Mouse (Mus musculus) neural tube, embryonic 13.5 days (tissue): ENCODE measurements around the gene Gm5426. TPM values are rescaled to one million over a fixed set of nuclear protein-coding genes. Genes with fewer than 3 reads are reported as not detected.
"Not testable (repeated sequence)": the region's sequence is repeated elsewhere in the genome, so short reads cannot be mapped to it uniquely, and the experiment has no call there.

ENCODE experiments used
- ATAC-seq: fragments of 200-750 bp; cut with Nextera tagmentation; 2 replicates; pipeline ENCODE4 v1.8.0; 2017; ENCODE audit warnings: low read depth, mild to moderate bottlenecking, moderate TSS enrichment, moderate library complexity
- H3K27ac ChIP-seq: fragments of 300-500 bp; sonication (generic); replicated peaks from 2 replicates; pipeline ENCODE4 v1.5.1; 2015; ENCODE audit warnings: moderate library complexity, mild to moderate bottlenecking, inconsistent platforms
- H3K27me3 ChIP-seq: fragments of 300-500 bp; sonication (generic); 2 replicates; pipeline ENCODE4 v1.6.1; 2015; ENCODE audit warnings: mild to moderate bottlenecking, inconsistent platforms
- H3K36me3 ChIP-seq: fragments of 300-500 bp; sonication (generic); 2 replicates; pipeline ENCODE4 v1.6.1; 2015; ENCODE audit warnings: mild to moderate bottlenecking, inconsistent platforms
- H3K4me1 ChIP-seq: fragments of 300-500 bp; sonication (generic); replicated peaks from 2 replicates; pipeline ENCODE4 v1.6.1; 2015; ENCODE audit warnings: inconsistent platforms
- H3K4me2 ChIP-seq: fragments of 300-500 bp; sonication (generic); 2 replicates; pipeline ENCODE4 v1.6.1; 2015; ENCODE audit warnings: inconsistent platforms, mild to moderate bottlenecking, moderate library complexity
- H3K4me3 ChIP-seq: fragments of 300-500 bp; sonication (generic); 2 replicates; pipeline ENCODE4 v1.5.1; 2015; ENCODE audit warnings: mild to moderate bottlenecking, inconsistent platforms
- H3K9ac ChIP-seq: fragments of 300-500 bp; sonication (generic); 2 replicates; pipeline ENCODE4 v1.6.1; 2015; ENCODE audit warnings: moderate library complexity, mild to moderate bottlenecking, inconsistent platforms
- H3K9me3 ChIP-seq: fragments of 300-500 bp; sonication (generic); 2 replicates; pipeline ENCODE4 v1.6.1; 2016; ENCODE audit warnings: inconsistent platforms
- WGBS: fragments of 180-500 bp; shearing (Covaris S2); methylation state at CpG from one replicate; pipeline ENCODE4 v1.1.7; 2015; 5-methylcytosine and 5-hydroxymethylcytosine counted together
- polyA plus RNA-seq: library from polyadenylated mRNA; unstranded; fragments of >200 nt; fragmentation: Nextera tagmentation; extraction: Ambion mirVana; gene quantifications from 2 replicates; pipeline ENCODE4 v1.2.1, GENCODE M21; 2015

Gm5426 gene
- polyA plus RNA-seq, 1 experiment from 2014 or later = not detected

DNA sequence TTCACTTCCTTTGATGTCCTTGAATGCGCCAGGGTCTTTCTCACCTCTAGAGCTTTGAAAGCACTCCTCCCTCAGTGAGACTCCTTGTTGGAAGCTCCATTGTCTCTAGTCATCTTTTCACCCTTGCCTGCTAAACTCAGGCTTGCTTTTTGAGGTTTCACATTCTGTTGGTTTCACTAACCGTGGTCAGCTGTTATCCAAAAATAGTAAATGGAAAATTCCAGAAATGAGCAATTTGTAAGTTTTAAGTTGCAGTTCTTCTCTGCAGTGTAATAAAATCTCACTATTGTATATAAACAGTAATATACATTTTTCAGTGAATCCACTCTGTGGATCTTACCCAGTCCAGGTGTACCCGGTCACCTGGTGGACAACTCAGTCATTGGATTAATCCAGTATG is 21.1 kb upstream of the Gm5426 start:
- no peak overlapping the region for H3K27ac ChIP-seq

DNA sequence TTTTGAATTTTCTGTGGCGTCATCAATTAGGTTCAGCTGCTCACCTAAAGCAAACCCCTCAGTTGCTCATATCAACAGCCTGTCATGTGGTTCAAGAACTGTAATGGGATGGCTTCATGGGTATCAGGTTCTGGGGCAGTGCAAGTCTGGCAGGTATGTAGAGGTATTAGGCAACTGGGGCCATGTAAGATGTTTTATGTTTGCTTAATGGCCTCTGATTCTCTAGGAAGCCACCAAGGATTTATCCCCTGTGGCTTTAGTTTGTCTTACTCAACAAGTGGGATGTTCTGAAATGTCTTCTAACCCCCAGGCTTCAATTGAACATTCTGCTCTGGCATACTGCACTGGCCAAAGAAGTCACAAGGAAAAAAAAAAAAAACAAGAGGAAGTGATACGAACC is 15.6 kb upstream of the Gm5426 start:
- WGBS = 90% methylated on average over 2 of the region's 2 CpGs
- H3K9ac ChIP-seq = no peak overlapping the region
- no peak overlapping the region for H3K4me3 ChIP-seq
- H3K4me1 ChIP-seq = no peaks in the 10 kb centered on the region
- no peak for ATAC-seq
- H3K9me3 ChIP-seq = no peaks in the 10 kb centered on the region
- H3K27ac ChIP-seq = no peak overlapping the region
- H3K36me3 ChIP-seq = no peaks in the 10 kb centered on the region
- H3K4me2 ChIP-seq = no peak overlapping the region
- H3K27me3 ChIP-seq = no peaks in the 10 kb centered on the region

More for the DNA sequence above, 21.1 kb upstream of the Gm5426 start:
- no peak overlapping the region for H3K4me3 ChIP-seq
- H3K36me3 ChIP-seq = no peaks in the 10 kb centered on the region
- no peaks in the 10 kb centered on the region for H3K4me1 ChIP-seq
- H3K9me3 ChIP-seq = no peaks in the 10 kb centered on the region
- H3K9ac ChIP-seq = no peak overlapping the region
- H3K4me2 ChIP-seq = no peak overlapping the region
- ATAC-seq = no peak
- H3K27me3 ChIP-seq = no peaks in the 10 kb centered on the region
- WGBS = 88% methylated on average over 3 of the region's 3 CpGs

DNA sequence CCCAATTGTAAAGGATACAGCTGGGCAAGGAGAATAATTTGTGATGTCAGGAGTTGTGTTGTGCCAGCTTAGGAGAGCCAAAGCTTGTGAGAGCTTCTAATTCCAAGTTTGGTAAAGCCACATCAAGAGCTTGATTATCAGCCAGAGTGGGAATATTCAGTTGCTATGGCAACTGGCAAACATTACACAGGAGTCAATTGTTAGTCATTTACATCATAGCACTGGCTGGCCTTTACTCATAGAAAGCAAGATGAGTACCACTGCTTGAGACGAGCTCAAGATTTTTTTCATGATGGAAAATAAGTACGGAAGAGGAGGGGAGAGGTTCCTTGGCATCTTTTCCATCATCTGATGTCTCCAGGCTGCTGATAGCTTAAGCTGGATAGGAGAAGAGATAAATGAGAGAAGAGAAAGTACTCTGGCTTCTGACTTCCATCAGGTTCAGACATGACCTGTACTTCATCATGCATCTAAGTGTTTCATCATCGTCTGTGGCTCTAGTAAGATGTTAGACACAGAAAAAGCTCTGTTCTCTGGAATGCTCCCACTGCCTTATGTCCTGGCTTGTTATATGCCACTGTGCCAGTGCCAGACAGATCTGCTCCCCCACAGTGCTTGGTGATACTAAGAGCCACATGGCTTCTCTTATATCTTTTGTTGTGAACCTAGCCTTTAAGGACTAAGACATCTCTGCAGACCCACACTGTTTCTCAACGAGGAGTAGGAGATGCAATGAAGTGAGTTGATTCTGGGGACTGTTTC is 15.0 kb upstream of the Gm5426 start:
- no peaks in the 10 kb centered on the region for H3K27me3 ChIP-seq
- no peak overlapping the region for H3K9ac ChIP-seq
- no peaks in the 10 kb centered on the region for H3K36me3 ChIP-seq
- no peak overlapping the region for H3K4me3 ChIP-seq
- no peaks in the 10 kb centered on the region for H3K9me3 ChIP-seq
- no peak overlapping the region for H3K27ac ChIP-seq
- 75% methylated on average over 4 of the region's 4 CpGs for WGBS
- H3K4me2 ChIP-seq = no peak overlapping the region
- no peak for ATAC-seq
- H3K4me1 ChIP-seq = no peaks in the 10 kb centered on the region

DNA sequence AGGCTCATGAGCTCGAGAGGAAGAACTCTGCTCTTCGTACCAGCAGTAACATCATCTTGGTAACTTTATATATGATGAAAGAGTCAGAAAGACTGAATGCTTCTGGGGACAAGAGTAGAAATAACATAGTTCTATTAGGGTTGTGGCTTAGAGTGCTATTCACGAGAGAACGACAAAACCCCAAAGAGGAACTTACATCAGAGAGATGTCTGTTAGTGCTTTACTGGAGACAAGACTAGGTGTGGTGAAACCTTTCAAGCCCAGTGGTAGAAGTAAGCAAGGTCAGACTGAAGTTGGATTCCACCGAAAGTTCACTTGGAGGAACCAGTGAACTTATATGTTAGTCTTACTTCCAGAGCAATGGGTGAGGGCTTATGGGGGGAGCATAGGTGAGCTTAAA is 12.5 kb upstream of the Gm5426 start:
- Histone ChIP-seq H3K9me3 (no peaks in the 10 kb centered on the region), H3K4me3 (no peak overlapping the region), H3K27me3 (no peaks in the 10 kb centered on the region), H3K9ac (no peak overlapping the region), H3K4me2 (no peak overlapping the region), H3K4me1 (no peaks in the 10 kb centered on the region), H3K27ac (no peak overlapping the region), H3K36me3 (no peaks in the 10 kb centered on the region)
- no peak for ATAC-seq
- 87% methylated on average over 5 of the region's 5 CpGs for WGBS

DNA sequence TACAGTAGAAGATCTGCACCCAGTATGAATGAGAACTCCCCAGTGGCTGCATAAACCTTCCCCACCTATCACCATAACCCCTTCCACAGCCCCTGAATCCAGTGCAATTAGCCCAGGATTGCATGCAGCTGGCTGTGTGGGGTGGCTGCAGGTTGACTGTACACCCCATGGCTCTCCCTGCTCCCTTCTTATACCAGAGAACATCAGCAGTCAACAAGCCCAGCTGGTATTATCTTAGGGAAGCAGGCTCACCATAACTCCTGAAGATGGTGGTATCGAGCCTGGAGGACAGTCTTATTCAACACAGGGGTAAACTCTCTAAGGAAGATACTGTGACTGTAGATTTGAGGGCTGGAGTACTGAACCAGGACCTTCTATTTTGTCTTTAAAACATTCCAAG is 12.1 kb upstream of the Gm5426 start:
- no peaks in the 10 kb centered on the region for H3K27me3 ChIP-seq
- no peak overlapping the region for H3K4me2 ChIP-seq
- H3K9me3 ChIP-seq = no peaks in the 10 kb centered on the region
- no peak overlapping the region for H3K4me3 ChIP-seq
- H3K36me3 ChIP-seq = no peaks in the 10 kb centered on the region
- H3K4me1 ChIP-seq = no peaks in the 10 kb centered on the region
- no peak overlapping the region for H3K27ac ChIP-seq
- no peak for ATAC-seq
- no peak overlapping the region for H3K9ac ChIP-seq
- 95% methylated on average over 1 of the region's 1 CpGs for WGBS

DNA sequence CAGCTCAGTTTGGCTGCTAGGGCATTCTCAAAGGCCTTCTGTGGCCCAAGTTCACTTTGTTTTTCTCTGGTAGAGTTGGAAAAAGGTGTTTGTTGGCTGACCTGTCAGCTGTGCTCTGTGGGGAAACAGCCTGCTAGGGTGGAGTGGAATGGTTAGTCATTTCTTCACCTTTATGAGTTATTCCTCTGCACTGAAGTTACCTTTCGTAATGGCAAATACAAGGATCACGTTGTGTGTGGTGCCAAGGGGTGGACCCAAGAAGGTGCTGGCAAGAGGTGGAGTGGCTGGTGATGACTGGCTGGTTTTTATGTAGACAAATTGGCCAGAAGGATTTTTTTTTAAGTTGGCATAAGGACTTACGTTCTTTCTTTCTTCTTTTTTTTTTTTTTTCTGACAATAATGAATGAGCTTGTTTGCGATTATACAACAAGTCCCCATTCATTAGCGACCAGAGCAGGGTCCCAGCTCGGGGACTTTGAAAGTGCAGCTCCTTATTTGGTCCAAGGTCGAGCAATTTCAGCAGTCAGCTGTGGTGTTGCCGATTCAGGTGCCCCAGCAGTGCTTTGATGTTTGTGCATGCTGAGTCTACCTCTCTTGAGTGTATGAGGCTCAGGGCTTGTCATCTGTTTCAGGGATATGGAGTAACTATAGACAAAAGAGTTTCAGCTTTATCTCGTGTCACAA is 10.5 kb upstream of the Gm5426 start:
- Histone ChIP-seq H3K4me1 (no peaks in the 10 kb centered on the region), H3K9me3 (no peaks in the 10 kb centered on the region), H3K27me3 (no peaks in the 10 kb centered on the region), H3K9ac (no peak overlapping the region), H3K27ac (no peak overlapping the region), H3K4me2 (no peak overlapping the region), H3K36me3 (no peaks in the 10 kb centered on the region), H3K4me3 (no peak overlapping the region)
- ATAC-seq = no peak
- 69% methylated on average over 9 of the region's 9 CpGs for WGBS

DNA sequence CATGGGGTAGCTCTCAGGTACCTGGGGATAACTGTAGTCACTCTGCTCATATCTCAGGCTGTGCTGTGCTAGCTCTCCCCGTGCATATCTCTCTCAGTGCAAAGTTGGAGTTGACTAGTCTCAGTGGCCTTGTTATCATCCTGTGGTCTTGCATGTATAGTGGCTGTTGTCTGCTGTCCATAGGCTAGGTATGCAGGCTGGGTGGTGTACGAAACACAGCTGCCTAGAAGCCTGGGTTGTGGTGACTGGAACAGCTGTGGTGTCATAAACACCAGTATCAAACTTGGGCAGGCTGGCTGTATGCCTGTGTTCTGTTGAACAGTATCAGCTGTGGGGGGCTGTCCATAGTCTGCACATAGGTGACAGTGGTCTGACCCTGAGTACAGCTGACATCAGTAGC is 7.2 kb upstream of the Gm5426 start:
- peaks cover 4% of the 10 kb centered on the region; the same call in 1 of the 2 replicates for H3K4me1 ChIP-seq
- H3K4me2 ChIP-seq = no peak overlapping the region
- no peak for ATAC-seq
- H3K27me3 ChIP-seq = no peaks in the 10 kb centered on the region
- 82% methylated on average over 2 of the region's 2 CpGs for WGBS
- H3K9ac ChIP-seq = no peak overlapping the region
- no peaks in the 10 kb centered on the region for H3K9me3 ChIP-seq
- no peaks in the 10 kb centered on the region for H3K36me3 ChIP-seq
- H3K27ac ChIP-seq = no peak overlapping the region
- H3K4me3 ChIP-seq = no peak overlapping the region

DNA sequence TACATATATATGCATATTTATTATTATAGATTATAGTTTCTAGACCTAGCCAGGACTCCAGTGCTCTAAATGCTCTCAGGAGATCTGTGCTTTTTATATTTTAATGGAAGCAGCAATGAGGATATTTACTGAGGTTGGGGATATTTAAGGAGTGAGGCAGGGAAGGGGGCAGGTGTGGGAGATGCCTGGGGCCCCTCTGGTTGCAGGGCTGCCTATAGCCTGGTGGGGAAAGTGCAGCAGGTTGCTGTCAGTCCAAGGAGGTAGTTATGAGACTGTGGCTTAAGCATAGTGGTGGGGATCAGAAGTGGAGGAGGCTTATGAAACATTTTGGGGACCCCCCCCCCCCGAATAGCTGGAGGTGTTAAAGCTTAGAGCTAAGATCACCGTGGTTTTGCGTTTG is 6.0 kb upstream of the Gm5426 start:
- Histone ChIP-seq H3K9ac (no peak overlapping the region), H3K27me3 (no peaks in the 10 kb centered on the region), H3K9me3 (no peaks in the 10 kb centered on the region), H3K27ac (no peak overlapping the region), H3K4me1 (peaks cover 4% of the 10 kb centered on the region; the same call in 1 of the 2 replicates), H3K4me2 (no peak overlapping the region), H3K4me3 (no peak overlapping the region), H3K36me3 (no peaks in the 10 kb centered on the region)
- ATAC-seq = no peak
- WGBS = 77% methylated on average over 3 of the region's 3 CpGs

DNA sequence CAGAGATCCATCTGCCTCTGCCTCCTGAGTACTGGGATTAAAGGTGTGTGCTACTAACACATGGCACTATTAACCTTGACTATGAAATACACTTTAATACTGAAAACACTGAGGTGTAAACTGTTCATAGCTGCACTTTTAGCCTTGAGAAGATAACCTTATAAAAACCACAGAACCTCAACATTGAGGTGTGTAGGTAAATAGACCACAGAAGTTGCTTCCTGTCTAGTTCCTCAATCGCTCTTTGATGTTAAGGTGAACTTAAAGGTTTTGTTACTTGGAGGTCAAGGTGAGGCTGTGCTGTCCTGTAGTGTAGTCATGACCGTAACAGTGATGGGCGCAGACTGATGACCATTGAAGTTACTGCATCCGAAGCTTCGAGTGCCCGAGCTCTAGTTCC is 5.3 kb upstream of the Gm5426 start:
- H3K4me2 ChIP-seq = no peak overlapping the region
- peaks cover 4% of the 10 kb centered on the region; the same call in 1 of the 2 replicates for H3K4me1 ChIP-seq
- H3K27me3 ChIP-seq = no peaks in the 10 kb centered on the region
- ATAC-seq = no peak
- H3K27ac ChIP-seq = no peak overlapping the region
- H3K36me3 ChIP-seq = no peaks in the 10 kb centered on the region
- H3K9me3 ChIP-seq = no peaks in the 10 kb centered on the region
- 91% methylated on average over 6 of the region's 6 CpGs for WGBS
- H3K9ac ChIP-seq = no peak overlapping the region
- no peak overlapping the region for H3K4me3 ChIP-seq

DNA sequence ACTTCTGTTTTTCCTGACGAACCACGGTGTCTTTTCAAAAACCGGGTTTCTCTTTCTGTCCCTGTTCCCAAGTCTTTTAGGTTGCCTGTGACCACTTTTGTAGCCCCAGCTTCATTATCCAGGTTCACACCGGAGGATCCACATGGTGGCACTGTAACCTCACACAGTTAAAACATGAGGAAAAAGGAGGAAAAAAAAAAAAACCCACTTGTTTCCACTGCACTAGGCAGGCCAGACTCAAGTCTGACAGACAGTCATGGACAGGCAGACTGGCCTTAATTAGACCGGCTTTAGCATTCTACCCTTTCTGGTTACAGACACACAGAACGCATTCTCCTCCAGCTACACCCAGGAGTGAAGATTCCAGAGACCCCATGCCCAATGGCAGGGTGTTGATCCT is 4.2 kb upstream of the Gm5426 start:
- no peak overlapping the region for H3K27ac ChIP-seq
- no peaks in the 10 kb centered on the region for H3K9me3 ChIP-seq
- 42% methylated on average over 6 of the region's 6 CpGs for WGBS
- no peak overlapping the region for H3K4me3 ChIP-seq
- H3K4me1 ChIP-seq = peaks cover 4% of the 10 kb centered on the region; the same call in 1 of the 2 replicates
- no peak overlapping the region for H3K9ac ChIP-seq
- H3K27me3 ChIP-seq = no peaks in the 10 kb centered on the region
- H3K4me2 ChIP-seq = no peak overlapping the region
- ATAC-seq = peak; percentile 61; the same call in 1 of the 2 replicates
- H3K36me3 ChIP-seq = no peaks in the 10 kb centered on the region

DNA sequence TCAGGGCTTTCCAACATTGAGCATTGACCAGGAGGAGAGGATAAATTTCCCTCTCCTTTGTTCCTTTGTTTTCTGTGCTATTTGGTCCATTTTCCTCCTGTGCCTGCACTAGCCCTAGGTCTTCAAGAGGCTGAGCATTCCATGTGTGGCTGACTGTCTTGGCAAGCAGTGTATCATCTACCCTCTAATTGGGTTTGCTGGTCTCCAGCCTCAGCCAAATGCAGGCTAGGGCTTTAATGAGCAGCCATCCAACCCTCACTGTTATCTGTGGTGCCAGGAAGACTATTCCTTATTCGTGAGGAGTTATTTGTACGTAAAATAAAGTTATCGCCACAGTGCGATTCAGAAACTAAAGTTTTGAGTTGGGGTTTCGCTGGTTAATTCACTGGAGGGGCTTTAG is 2.2 kb downstream of the Gm5426 start:
- Histone ChIP-seq H3K9ac (no peak overlapping the region), H3K4me1 (no peaks in the 10 kb centered on the region), H3K27me3 (no peaks in the 10 kb centered on the region), H3K4me3 (no peak overlapping the region), H3K27ac (no peak overlapping the region), H3K36me3 (no peaks in the 10 kb centered on the region), H3K9me3 (no peaks in the 10 kb centered on the region), H3K4me2 (no peak overlapping the region)
- no peak for ATAC-seq
- WGBS = 89% methylated on average over 5 of the region's 5 CpGs

DNA sequence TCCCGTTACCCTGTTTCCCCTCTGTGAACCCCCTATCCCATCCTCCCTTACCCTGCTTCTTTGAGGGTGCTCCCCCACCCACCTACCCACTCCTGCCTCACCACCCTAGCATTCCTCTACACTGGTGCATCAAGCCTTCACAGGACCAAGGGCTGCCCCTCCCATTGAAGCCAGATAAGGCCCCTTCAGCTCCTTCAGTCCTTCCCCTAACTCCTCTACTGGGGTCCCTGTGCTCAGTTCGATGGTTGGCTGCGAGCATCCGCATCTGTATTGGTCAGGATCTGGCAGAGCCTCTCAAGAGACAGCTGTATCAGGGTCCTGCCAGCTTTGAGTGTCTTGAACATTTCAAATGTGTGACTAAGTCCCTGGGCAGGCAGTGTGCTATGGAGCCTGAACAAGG is 2.9 kb downstream of the Gm5426 start:
- ATAC-seq, H3K9me3 ChIP-seq, H3K36me3 ChIP-seq, H3K4me2 ChIP-seq, H3K27me3 ChIP-seq, H3K4me3 ChIP-seq, H3K9ac ChIP-seq, H3K4me1 ChIP-seq, H3K27ac ChIP-seq: not testable (repeated sequence)
- WGBS = 89% methylated on average over 4 of the region's 4 CpGs

DNA sequence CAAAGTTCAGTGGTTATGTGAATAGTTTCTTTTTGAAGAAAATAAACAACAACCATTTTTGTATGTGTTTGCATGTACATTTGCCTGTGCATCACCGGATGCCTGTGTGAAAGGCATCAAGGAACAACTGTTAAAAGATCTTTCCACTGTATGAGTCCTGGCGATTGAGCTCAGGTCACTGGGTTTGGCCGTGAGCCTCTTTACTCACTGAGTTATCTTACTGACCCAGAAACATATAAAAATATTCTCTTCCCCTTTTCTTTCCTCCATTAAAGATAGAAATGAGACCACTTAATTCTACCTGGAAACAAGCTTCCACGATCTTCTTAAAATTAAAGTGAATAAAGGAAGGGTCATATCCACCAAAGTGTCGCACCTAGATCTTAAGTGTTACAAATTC is 10.2 kb downstream of the Gm5426 start:
- H3K9me3 ChIP-seq = no peaks in the 10 kb centered on the region
- ATAC-seq = no peak
- H3K4me3 ChIP-seq = no peak overlapping the region
- no peaks in the 10 kb centered on the region for H3K27me3 ChIP-seq
- H3K36me3 ChIP-seq = no peaks in the 10 kb centered on the region
- H3K27ac ChIP-seq = no peak overlapping the region
- no peak overlapping the region for H3K4me2 ChIP-seq
- peaks cover 10% of the 10 kb centered on the region for H3K4me1 ChIP-seq
- no peak overlapping the region for H3K9ac ChIP-seq
- WGBS = 89% methylated on average over 5 of the region's 5 CpGs
